9 mouse cellular contexts compared by ENCODE assay signal in genomic region chr3:139397077-139397865, GRCm38 (mm10).
DNase-seq lines count a peak whose midpoint lies in the region; ATAC-seq and TF ChIP-seq lines count a peak whose summit lies in the region.
"Had no signal": no experiment of that assay in that cellular context is flagged by ENCODE, and none has a peak within 500 bp of the region (broad histone marks: within the 10 kb centered on the region; RNA-seq: fewer than 3 reads in every experiment).

No protein-coding gene starts in this region.

- peak; percentile 53 for DNase-seq in intestine, embryonic 14.5 days (ENCODE audit: low spot score)
- no peak for DNase-seq in lung, postnatal 14 days
- peak; percentile 51 for DNase-seq in midbrain, embryonic 14.5 days
- no peak for DNase-seq in thymus, postnatal 14 days

- 40% methylated on average over 9 of the region's 9 CpGs for WGBS in intestine, embryonic 14.5 days
- 56% methylated on average over 9 of the region's 9 CpGs for WGBS in intestine, postnatal 0 days
- WGBS in lung, embryonic 16.5 days, result 42% methylated on average over 9 of the region's 9 CpGs
- 32% methylated on average over 9 of the region's 9 CpGs for WGBS in hindbrain, embryonic 15.5 days
- 32% methylated on average over 9 of the region's 9 CpGs for WGBS in midbrain, embryonic 14.5 days

- TF ChIP-seq CTCF in intestine, postnatal 0 days (IDR thresholded peaks at IDR 0.05; ENCODE audit: low read depth), result no peak

- no peaks in the 10 kb centered on the region for H3K36me3 ChIP-seq in intestine, embryonic 14.5 days (ENCODE audit: control insufficient read depth, insufficient read depth, low read length)
- no peaks in the 10 kb centered on the region for H3K36me3 ChIP-seq in intestine, postnatal 0 days (ENCODE audit: control insufficient read depth, insufficient read depth)
- no peaks in the 10 kb centered on the region for H3K36me3 ChIP-seq in lung, embryonic 16.5 days (ENCODE audit: control insufficient read depth, insufficient read depth, low read length)
- H3K36me3 ChIP-seq in hindbrain, embryonic 15.5 days, result no peaks in the 10 kb centered on the region
- no peaks in the 10 kb centered on the region for H3K36me3 ChIP-seq in midbrain, embryonic 14.5 days (ENCODE audit: control insufficient read depth, insufficient read depth, low read length)

- no peaks in the 10 kb centered on the region for H3K27me3 ChIP-seq in intestine, embryonic 14.5 days (replicated peaks; ENCODE audit: control insufficient read depth, insufficient read depth, low read length)
- H3K27me3 ChIP-seq in intestine, postnatal 0 days (replicated peaks; ENCODE audit: control insufficient read depth, insufficient read depth, low read length), result no peaks in the 10 kb centered on the region
- H3K27me3 ChIP-seq in lung, embryonic 16.5 days (ENCODE audit: control insufficient read depth, insufficient read depth, low read depth, low read length), result no peaks in the 10 kb centered on the region
- no peaks in the 10 kb centered on the region for H3K27me3 ChIP-seq in hindbrain, embryonic 15.5 days
- no peaks in the 10 kb centered on the region for H3K27me3 ChIP-seq in midbrain, embryonic 14.5 days (ENCODE audit: control insufficient read depth, insufficient read depth, low read length)
- H3K27me3 ChIP-seq: CH12.LX had no signal

- 0 out of 2 replicates have a peak, but pooled peaks cover 3% of the 10 kb centered on the region for H3K4me1 ChIP-seq in intestine, embryonic 14.5 days (replicated peaks; ENCODE audit: control insufficient read depth, insufficient read depth, low read length)
- H3K4me1 ChIP-seq in intestine, postnatal 0 days (replicated peaks; ENCODE audit: control insufficient read depth, insufficient read depth, low read length), result no peaks in the 10 kb centered on the region
- no peaks in the 10 kb centered on the region for H3K4me1 ChIP-seq in lung, embryonic 16.5 days (replicated peaks; ENCODE audit: control insufficient read depth, insufficient read depth, low read length)
- H3K4me1 ChIP-seq in hindbrain, embryonic 15.5 days (replicated peaks), result no peaks in the 10 kb centered on the region
- H3K4me1 ChIP-seq in midbrain, embryonic 14.5 days (ENCODE audit: control insufficient read depth, insufficient read depth, low read length), result no peaks in the 10 kb centered on the region

- 0 out of 2 replicates have a peak overlapping the region, but pooled peaks have one; percentile 13 for H3K4me2 ChIP-seq in intestine, embryonic 14.5 days (ENCODE audit: low read length)
- H3K4me2 ChIP-seq in intestine, postnatal 0 days (replicated peaks; ENCODE audit: low read depth), result no peak overlapping the region
- H3K4me2 ChIP-seq in lung, embryonic 16.5 days (ENCODE audit: low read depth, low read length), result no peak overlapping the region
- peak overlapping the region; percentile 27 for H3K4me2 ChIP-seq in hindbrain, embryonic 15.5 days
- H3K4me2 ChIP-seq in midbrain, embryonic 14.5 days (ENCODE audit: low read length), result peak overlapping the region; percentile 7; the same call in 1 of the 2 replicates
- H3K4me2 ChIP-seq: heart, embryonic 11.5 days had no signal

- ATAC-seq in intestine, embryonic 14.5 days (replicated peaks; ENCODE audit: low FRiP score, low TSS enrichment, low read depth), result 0 out of 2 replicates have a peak, but pooled peaks have one; percentile 60
- ATAC-seq in intestine, postnatal 0 days, result no peak
- ATAC-seq in lung, embryonic 16.5 days (ENCODE audit: low read depth), result peak; percentile 91
- ATAC-seq in hindbrain, embryonic 15.5 days (ENCODE audit: low FRiP score, low read depth), result no peak
- peak; percentile 60; the same call in 1 of the 2 replicates for ATAC-seq in midbrain, embryonic 14.5 days (ENCODE audit: low FRiP score, low TSS enrichment)

- no peak overlapping the region for H3K27ac ChIP-seq in intestine, embryonic 14.5 days (ENCODE audit: low read depth)
- H3K27ac ChIP-seq in intestine, postnatal 0 days (ENCODE audit: low read depth, low read length), result no peak overlapping the region
- H3K27ac ChIP-seq in lung, embryonic 16.5 days (ENCODE audit: low read length), result no peak overlapping the region
- no peak overlapping the region for H3K27ac ChIP-seq in hindbrain, embryonic 15.5 days (replicated peaks)
- no peak overlapping the region for H3K27ac ChIP-seq in midbrain, embryonic 14.5 days (replicated peaks; ENCODE audit: low read depth, low read length)

- no peak overlapping the region for H3K4me3 ChIP-seq in intestine, embryonic 14.5 days (ENCODE audit: low read depth, low read length)
- no peak overlapping the region for H3K4me3 ChIP-seq in intestine, postnatal 0 days (ENCODE audit: low read depth, low read length)
- no peak overlapping the region for H3K4me3 ChIP-seq in lung, embryonic 16.5 days (ENCODE audit: low read length)
- no peak overlapping the region for H3K4me3 ChIP-seq in hindbrain, embryonic 15.5 days
- no peak overlapping the region for H3K4me3 ChIP-seq in midbrain, embryonic 14.5 days (replicated peaks; ENCODE audit: low read depth, low read length)

- no peak overlapping the region for H3K9ac ChIP-seq in intestine, embryonic 14.5 days (ENCODE audit: low read length)
- no peak overlapping the region for H3K9ac ChIP-seq in intestine, postnatal 0 days (ENCODE audit: low read depth, low read length)
- H3K9ac ChIP-seq in lung, embryonic 16.5 days (ENCODE audit: low read length), result no peak overlapping the region
- no peak overlapping the region for H3K9ac ChIP-seq in hindbrain, embryonic 15.5 days
- no peak overlapping the region for H3K9ac ChIP-seq in midbrain, embryonic 14.5 days (replicated peaks; ENCODE audit: low read length)

- H3K9me3 ChIP-seq in intestine, embryonic 14.5 days (ENCODE audit: control insufficient read depth, low read length), result peaks cover 3% of the 10 kb centered on the region; the same call in 1 of the 2 replicates
- H3K9me3 ChIP-seq in intestine, postnatal 0 days (ENCODE audit: control insufficient read depth), result no peaks in the 10 kb centered on the region; the same call in 1 of the 2 replicates
- no peaks in the 10 kb centered on the region; the same call in none of the 2 replicates for H3K9me3 ChIP-seq in lung, embryonic 16.5 days (ENCODE audit: control insufficient read depth, low read length)
- 0 out of 2 replicates have a peak, but pooled peaks cover 5% of the 10 kb centered on the region for H3K9me3 ChIP-seq in hindbrain, embryonic 15.5 days
- peaks cover 7% of the 10 kb centered on the region; the same call in 1 of the 2 replicates for H3K9me3 ChIP-seq in midbrain, embryonic 14.5 days (ENCODE audit: control insufficient read depth, low read length)

Comparison
In these comparisons a context has a peak if more than half of its experiments do, and no peak if none do; other contexts are left out.
1. ATAC-seq: peak in intestine, embryonic 14.5 days (single experiment), lung, embryonic 16.5 days (single experiment) and midbrain, embryonic 14.5 days (single experiment); none in intestine, postnatal 0 days (single experiment) and hindbrain, embryonic 15.5 days (single experiment).
2. H3K4me2 ChIP-seq: peak in intestine, embryonic 14.5 days (single experiment), hindbrain, embryonic 15.5 days (single experiment) and midbrain, embryonic 14.5 days (single experiment); none in intestine, postnatal 0 days (single experiment) and lung, embryonic 16.5 days (single experiment).
3. DNase-seq: peak in intestine, embryonic 14.5 days (single experiment) and midbrain, embryonic 14.5 days (single experiment); none in lung, postnatal 14 days (single experiment) and thymus, postnatal 14 days (single experiment).